Mouse (Mus musculus) urinary bladder, postnatal 4 days (tissue): ENCODE data around the gene Gm17402.

Experiments
- DNase-seq, 2 experiments: peaks; one replicate each; pipeline ENCODE4 v3.0.0; 2021 to 2022; ENCODE audit warnings: low spot score in 2 of 2

The Gm17402 gene

DNA sequence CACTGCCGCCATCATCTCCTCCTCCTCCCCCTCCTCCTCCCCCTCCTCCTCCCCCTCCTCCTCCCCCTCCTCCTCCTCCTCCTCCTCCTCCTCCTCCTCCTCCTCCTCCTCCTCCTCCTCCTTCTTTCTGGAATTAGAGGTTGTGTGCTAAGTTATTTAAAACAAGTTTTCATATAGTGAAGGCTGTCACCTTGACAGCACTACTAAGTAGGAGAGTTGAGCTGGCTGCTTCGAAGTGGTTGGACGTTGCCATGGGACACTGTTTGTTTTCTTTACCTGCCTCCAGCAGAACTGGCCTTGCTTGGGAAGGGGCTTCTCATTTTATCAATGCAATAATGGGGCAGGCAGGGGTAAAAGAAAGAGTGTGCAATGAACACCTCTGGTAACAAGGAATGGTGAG lies at the start of gene Gm17402:
TSS of gene Gm17402 (minus strand) at position 101 of the 400 bp plus-strand sequence.
- DNase-seq, result no peak

DNA sequence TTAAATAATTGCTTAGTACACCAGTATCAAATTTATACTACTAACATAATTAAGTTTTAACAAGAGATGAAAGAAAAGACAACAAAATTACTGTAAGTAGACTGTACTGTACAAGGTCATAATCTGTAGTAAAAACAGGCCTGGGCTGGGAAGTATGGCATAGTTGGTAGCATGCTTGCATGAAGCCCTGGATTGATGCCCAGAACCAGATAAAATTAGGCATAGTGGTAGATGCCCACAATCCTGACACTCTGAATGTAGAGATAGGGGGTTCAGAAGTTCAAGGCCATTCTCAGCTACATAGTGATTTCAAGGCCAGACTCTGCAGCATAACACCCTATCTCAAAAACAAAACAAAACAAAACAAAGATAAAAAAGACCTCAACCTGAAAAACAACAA lies 3.3 kb upstream of the Gm17402 start:
- DNase-seq, result no peak

DNA sequence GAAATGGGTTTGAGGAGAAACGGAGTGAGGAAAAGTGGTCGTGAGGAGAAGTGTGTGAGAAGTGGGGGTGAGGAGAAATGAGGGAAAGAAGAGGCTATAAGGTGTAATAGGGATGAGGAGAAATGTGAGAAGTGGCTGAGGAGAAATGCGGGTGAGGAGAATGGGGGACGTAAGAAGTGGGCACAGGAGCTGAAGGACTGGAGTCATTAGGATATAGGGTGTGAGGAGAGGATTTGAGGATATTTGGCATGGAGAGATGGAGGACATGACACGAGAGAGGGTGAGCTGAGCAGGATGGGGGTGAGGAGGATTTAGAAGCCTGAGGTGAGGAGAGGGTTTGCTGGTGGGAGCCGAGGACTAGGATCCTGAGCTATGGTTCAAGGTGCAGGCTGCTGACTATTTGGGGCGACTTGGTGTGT lies 594 bp downstream of the Gm17402 start:
- DNase-seq, result no peak

DNA sequence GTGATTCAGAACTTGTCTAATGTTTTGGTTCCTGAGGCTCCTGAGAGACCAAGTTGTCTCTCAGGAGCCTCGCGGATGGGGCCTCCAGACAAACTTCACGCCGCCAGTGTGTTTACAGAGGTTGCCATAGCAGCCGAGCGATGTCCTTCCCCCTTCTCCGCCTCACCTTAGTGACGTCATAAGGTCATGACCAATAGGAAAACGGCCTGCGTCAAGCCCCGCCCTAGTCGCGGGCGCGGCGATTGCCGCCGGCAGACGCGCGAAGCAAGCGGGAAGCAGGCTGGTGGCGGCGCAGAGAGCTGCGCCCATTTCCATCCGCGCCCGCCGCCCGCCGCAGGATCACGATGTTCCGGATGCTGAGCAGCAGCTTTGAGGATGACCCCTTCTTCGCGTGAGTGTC lies 1.1 kb downstream of the Gm17402 start, which contains the start of gene Mlf1:
TSS of gene Mlf1 (plus strand) at position 226 of the 400 bp plus-strand sequence.
- peak; percentile 80 to 87 for DNase-seq

DNA sequence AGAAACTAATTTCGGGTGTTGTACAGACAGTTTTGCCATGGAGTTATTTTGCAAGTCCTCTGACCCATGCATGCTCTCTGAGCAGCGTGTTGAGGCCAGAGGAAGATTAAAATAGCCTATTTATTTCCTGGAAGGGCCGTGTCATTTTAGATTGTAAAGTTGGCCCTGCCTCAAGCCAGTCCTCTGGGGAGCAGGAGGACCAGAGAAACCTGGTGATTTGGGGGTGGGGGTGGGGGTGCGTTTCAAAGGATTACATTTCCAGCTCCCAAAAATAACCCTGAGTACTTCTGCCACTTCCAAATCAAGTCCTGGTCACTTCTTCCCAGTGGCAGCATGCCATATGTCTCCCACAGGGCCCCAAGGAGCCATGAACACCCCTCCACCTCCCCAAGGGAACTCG lies 2.2 kb downstream of the Gm17402 start:
- DNase-seq, result no peak

DNA sequence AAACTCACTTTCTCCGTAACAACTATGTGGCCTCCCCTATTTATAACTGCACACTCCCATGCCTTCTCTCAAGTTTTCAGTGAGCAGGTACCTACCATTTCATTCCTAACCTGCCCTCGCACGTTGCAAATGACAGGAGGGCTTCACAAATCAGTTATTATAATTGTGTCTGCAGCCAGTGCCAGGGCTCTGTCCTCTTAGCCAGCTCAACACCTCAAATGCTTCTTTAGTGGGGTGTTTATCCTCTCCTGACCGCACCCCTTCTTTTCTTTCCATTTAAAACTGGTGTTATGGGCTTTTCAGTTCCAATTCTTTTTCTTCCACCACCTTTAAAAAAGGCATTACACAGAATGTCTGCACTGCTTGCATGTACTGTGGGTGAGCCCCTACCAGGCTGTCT lies 2.8 kb downstream of the Gm17402 start:
- DNase-seq, result no peak

DNA sequence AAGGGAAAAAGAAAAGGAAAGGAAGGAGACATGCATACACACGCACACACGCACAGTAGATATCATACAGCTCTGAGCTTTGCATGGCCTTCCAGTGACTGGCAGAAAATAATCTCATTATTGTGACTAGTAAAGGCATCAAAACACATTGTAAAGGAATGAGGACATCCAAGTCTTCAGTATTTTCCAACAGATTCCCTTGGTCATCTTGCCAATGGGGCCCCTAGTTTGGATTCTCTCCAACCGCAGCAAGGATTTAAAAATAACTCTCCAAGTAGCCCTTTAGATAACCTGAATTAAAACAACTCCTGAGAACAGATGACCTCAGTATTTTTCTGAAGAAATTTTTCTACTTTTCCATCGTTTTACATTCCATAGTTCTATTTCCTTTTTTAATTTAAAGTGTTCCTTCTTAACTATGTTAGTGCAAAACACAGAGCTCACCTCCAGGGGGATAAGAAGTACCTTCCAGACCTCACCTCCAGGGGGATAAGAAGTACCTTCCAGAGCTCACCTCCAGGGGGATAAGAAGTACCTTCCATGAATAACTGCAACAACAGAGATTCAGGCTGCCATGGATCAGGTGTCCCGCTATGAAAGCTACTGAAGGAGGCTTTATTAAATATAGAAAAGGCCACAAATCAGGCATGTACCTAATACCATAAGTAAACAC lies 5.4 kb downstream of the Gm17402 start:
- DNase-seq, result no peak

DNA sequence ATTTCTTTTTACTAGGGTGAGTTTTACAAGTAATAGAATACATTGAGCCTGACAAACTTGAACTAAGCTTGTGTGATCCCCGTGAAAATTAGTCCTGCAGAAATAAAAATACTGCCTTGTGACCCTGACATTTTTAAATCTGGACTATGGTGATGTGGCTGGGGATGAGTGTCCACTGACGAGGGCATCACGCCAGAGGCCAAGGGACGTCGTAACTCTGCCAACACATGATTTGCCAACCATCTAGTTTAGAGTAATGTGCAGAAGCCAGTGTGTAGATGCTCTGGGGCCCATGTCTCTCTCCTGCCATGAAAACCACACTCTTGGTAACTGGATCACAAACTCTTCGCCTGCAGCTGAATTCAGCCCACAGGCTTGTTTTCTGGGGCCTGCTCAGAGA lies 7.5 kb downstream of the Gm17402 start:
- no peak for DNase-seq

DNA sequence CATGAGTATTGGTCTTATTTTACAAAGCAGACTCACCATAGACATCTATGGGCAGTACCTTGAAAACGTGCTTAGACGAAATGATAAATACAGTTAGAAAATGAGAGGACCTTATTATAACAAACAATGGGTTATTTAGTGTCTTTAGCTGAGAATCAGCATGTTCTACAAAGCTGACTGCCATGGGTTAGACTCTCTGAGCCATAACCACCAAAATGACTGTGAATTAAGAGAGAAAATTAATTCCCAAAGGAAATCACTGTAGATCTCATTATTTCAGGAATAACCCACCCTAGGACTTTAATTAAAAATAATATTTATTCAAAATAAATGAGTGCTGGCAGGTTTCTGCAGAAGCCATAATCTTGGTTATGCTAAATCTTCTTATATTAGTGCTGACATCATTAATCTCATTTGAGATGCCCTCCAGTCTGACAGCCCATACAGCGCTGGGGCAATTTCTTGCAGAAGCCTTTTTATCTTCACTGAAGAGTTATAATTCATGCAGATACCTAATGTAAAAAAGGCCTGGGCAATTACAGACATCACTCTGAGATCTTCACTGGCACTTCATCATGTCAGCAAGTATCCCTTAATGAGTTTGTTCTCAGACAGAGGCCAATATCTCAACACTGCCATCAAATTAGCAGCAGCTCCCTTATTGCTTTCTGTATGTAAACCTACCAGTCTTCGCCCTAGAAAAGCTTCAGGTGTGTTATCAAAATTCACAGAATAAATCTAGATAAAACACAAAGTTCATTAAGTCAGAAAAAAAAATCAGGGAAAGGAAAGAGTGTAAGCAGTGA lies 8.7 kb downstream of the Gm17402 start:
- no peak for DNase-seq

DNA sequence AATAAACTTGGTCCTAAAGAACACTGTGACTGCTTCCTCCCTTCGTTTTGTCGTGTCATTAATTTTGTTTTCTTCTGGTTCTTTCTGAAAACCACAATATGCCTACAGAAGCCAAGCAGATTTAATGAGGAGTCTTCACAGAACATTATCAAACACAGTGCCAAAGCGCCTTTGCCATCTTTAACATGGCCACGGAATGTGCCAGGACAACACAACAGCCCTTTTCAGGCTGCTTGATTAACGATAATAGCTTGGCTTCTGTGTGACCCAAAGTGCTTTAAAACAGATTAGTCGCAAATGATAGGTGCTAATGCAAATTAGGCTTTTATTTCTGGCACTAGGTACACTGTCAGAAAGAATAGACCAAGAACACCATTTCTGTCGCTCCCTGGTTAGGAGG lies 16.6 kb downstream of the Gm17402 start:
- no peak for DNase-seq

DNA sequence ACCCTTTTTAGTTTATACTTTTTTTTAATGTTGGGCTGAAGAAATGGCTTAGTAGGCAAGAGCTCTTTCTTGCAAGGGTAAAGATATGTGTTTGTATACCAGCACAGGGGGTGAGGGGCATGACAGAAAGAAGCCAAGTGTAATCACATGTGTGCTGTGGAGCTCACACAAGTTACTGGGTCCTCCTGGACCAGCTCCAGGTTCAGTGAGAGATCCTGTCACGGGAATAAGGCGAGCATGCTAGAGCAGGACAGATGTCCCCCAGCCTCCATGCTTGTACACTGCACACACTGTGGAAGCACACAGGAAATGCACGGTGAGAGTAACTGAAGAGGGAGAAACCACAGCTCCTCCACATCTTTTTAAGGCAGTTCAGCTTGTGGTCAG lies 22.2 kb downstream of the Gm17402 start:
- no peak for DNase-seq

DNA sequence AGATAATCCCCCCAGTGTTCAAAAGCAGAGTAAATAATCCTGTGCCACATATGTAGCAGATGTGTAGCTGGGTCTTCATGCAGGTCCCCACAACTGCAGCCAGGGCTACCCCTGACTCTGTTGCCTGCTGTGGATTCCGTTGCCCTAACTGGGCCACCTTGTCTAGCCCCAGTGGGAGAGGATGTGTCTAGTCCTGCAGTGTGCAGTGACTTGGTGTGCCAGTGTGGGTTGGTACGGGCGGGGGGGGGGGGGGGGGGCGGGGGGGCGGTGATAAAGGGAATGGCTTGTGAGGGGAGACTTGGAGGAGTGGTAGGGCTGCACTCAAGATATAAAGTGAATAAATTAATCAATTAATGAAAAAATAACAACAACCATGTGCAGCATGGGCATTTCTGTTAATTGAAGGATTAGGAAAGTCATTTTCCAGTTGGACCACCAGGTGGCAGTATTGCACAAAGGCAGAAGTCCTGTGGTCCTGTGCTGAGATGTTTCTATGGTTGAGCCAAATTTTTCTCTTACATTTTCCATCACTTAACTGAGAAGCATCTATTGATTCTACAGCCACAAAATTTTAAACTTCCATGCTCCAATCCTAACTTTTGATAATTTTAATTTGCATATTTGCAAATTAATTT lies 22.7 kb downstream of the Gm17402 start:
- DNase-seq, result no peak

DNA sequence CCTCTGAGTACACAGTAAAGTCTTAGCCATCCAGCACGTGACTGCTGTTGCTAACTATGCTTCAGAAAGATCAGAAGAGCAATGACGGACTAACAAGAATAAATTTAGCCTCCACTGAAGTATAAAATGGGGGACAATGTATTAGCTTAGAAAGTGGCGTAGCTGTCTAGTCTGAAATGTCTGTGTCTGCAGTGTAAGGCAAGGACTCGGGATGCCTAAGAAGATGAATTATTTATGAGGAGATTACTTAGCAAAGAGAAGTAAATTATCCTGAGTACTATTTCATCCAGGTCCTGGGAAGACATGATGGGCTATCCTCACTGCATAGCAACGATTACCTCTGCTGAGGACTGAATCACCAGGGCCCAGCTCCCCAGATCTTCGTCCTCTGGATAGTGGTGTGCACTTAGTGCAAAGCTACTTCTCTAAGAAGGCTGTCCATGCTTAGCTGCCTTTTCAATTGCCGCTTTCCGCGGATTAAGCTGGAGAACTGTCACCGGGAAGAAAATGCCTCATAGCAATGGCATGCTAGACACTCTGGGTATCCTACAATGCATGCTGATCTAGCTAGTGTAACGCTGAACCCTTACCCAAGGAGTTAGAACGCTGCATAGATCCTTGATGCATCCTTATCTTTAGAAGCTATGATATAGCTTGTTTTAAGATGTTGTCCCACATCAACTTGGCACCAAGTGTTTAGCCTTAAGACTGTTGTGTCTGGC lies 23.4 kb downstream of the Gm17402 start:
- DNase-seq, result no peak

DNA sequence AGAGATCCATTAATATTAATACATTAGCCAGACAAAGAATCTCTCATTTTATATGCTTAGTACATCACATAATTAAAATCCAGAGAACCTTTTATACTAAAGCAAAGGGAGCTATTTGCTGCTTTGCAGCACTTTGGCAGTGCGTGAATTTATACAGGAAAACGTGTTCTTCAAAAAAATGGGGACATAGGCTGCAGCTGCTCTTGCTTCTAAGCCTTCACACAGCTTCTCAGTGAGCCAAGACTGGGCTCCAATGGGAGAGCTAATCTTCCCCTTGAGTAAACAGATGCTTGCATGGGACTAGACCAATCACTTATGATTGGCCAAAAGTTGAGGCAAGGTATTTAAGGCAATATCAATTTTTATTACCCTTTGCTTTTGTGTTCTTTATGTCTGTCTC lies 28.3 kb downstream of the Gm17402 start:
- no peak for DNase-seq

DNA sequence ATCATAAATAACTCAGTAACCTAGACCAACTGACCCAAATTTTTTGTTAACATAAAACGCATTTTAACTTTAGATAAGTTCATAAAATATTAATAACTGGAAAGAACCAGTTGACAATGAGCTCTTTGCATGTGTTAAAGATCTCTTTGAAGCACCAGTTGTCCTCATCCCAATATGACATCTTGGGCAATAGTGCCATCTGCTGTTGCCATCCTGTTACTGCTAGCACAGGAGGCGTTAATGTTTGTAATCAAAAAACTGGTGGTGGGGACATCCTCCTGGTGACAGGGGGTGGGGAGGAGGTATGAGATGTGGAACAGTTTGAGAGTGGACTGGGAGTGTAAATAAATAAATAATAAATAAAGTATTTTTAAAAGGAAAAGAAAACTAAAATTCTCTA lies 30.4 kb downstream of the Gm17402 start:
- no peak for DNase-seq

DNA sequence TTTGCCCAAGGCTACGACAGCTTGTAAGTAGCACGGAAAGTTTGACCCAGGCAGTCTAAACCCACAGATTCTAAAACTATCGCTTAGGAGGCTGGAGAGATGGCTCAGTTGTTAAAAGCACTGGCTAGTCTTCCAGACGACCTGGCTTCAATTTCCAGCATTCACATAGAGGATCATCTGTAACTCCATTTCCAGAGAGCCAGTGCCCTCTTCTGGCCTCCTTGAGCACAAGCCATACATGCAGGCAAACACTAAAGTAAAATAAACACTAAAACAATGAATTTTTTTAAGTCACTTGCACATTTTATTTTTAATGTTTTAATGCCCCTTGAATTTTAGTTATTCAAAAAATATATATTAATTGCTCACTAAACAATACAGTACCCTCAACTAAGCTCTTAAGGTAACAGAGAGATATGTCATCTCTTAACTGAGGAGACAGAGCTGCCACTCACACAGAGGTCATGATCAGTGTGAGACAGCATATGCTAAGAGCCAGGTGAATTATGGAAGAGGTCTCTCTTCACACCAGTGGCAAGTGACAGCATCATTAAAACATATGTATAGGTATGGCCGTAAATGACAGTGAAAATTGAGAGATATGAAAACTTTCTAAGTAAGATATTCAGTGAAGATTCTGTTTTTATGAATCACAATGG lies 31.8 kb downstream of the Gm17402 start:
- no peak for DNase-seq

DNA sequence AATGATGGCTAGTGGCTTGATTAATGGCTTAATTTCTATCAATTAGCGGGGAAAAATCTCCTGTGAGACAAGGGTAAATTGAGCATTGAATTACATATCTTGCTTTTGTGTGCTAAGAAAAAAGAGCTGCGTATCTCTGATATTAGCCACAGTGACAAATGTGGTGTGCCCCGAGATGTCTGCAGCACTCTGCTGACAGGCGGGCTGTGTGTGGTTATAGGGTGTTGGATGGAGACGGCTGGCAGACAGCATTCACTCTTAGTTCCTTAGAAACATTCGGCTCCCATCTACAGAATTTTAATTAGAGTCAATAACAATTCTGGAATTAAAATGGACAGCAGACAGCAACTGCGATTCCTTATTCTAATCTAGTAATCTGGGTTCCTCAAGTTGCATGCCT lies 34.0 kb downstream of the Gm17402 start:
- DNase-seq, result no peak

DNA sequence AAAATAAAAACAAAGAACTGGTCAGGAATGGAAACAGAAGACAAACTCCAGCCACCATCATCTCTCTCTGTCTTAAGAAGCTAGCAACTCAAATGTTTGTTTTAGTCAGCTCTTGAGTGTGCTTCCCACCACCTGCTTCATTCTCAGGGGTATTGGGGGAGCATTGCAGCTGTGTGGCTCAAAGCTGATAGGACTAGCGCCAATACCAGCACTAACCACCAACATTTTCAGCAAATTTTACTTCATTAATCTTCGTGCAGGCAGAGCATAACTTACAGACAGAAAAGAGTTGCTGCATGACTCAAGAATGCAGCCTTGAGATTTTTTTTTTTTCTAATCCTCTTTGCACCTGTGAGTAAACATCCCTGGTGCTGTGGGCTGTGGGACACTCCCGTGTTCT lies 35.4 kb downstream of the Gm17402 start:
- DNase-seq, result no peak

DNA sequence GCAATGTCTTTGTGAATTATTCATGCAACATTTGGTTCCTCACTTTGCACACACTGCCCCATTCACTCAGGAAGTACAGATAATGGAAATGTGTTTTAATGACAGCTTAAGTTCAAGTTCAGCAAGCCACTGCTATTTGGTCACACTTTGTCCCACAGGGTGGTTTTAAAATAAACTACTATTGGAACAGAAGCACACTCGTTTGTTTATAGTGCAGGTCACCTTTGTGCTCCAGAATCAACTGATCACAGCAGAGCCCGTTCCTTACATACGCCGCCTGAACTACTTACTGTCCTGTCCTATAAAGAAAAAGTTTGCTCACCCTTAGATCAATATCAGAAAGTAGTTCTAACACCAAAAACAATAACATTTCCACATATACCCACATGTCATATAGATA lies 52.5 kb downstream of the Gm17402 start:
- no peak for DNase-seq
